Mouse (Mus musculus) thymus, postnatal 10 days (tissue): Measurements from ENCODE around the gene Gm2564.
"Not testable (repeated sequence)": the region's sequence is repeated elsewhere in the genome, so short reads cannot be mapped to it uniquely, and the experiment has no call there.

Source experiments
- DNase-seq, 2 experiments: peaks; one replicate each; pipeline ENCODE4 v3.0.0; 2021; ENCODE audit warnings: low spot score in 2 of 2

The Gm2564 gene

GRCm38 (mm10) chr4:42629419-42629818, at the start of gene Gm2564:
TSS of gene Gm2564 (plus strand) at chr4:42629719.
- DNase-seq = not testable (repeated sequence)

- not testable (repeated sequence) for DNase-seq
These were observed 17.6 kb upstream of the Gm2564 start, which contains the start of gene Gm10591 for GRCm38 (mm10) chr4:42611895-42612294. TSS of gene Gm10591 (plus strand) at chr4:42612195.

GRCm38 (mm10) chr4:42654951-42655350, 25.4 kb downstream of the Gm2564 start, which contains the start of gene Ccl27b:
TSS of gene Ccl27b (plus strand) at chr4:42655251.
- not testable (repeated sequence) for DNase-seq

- DNase-seq = not testable (repeated sequence)
These were observed 32.3 kb downstream of the Gm2564 start, which contains the start of gene Il11ra2 for GRCm38 (mm10) chr4:42661793-42662192. TSS of gene Il11ra2 (minus strand) at chr4:42661893.

GRCm38 (mm10) chr4:42675415-42675814, 45.9 kb downstream of the Gm2564 start:
- DNase-seq = not testable (repeated sequence)

- DNase-seq = not testable (repeated sequence)
These were observed 49.8 kb downstream of the Gm2564 start for GRCm38 (mm10) chr4:42679365-42679764.

GRCm38 (mm10) chr4:42680374-42681356, 51.1 kb downstream of the Gm2564 start:
- DNase-seq = not testable (repeated sequence)
